Mouse (Mus musculus) liver, embryonic 16.5 days (tissue): ENCODE measurements around the gene Hectd4. TPM values are rescaled to one million over a fixed set of nuclear protein-coding genes. Genes with fewer than 3 reads are reported as not detected.

ENCODE experiments used
- ATAC-seq: fragments of 200-750 bp; cut with Nextera tagmentation; 2 replicates; pipeline ENCODE4 v1.8.0; 2017; ENCODE audit warnings: low read depth, mild to moderate bottlenecking, moderate number of reproducible peaks, moderate library complexity
- H3K27ac ChIP-seq: fragments of 300-500 bp; sonication (generic); 2 replicates; pipeline ENCODE4 v1.5.1; 2014; ENCODE audit warnings: mild to moderate bottlenecking, low read length
- H3K27me3 ChIP-seq: fragments of 300-500 bp; sonication (generic); 2 replicates; pipeline ENCODE4 v1.6.1; 2014; ENCODE audit warnings: low read depth, low read length, mixed read lengths; ENCODE audit not compliant: control insufficient read depth, insufficient read depth
- H3K36me3 ChIP-seq: fragments of 300-500 bp; sonication (generic); 2 replicates; pipeline ENCODE4 v1.6.1; 2014; ENCODE audit warnings: mild to moderate bottlenecking; ENCODE audit not compliant: control insufficient read depth, insufficient read depth
- H3K4me1 ChIP-seq: fragments of 300-500 bp; sonication (generic); 2 replicates; pipeline ENCODE4 v1.6.1; 2014; ENCODE audit warnings: low read depth, low read length, mixed read lengths; ENCODE audit not compliant: control insufficient read depth
- H3K4me2 ChIP-seq: fragments of 300-500 bp; sonication (generic); 2 replicates; pipeline ENCODE4 v1.6.1; 2014; ENCODE audit warnings: low read depth, low read length, mixed read lengths
- H3K4me3 ChIP-seq: fragments of 300-500 bp; sonication (generic); 2 replicates; pipeline ENCODE4 v1.5.1; 2014; ENCODE audit warnings: low read depth, mild to moderate bottlenecking, low read length
- H3K9ac ChIP-seq: fragments of 300-500 bp; sonication (generic); 2 replicates; pipeline ENCODE4 v1.6.1; 2014; ENCODE audit warnings: low read depth, low read length
- H3K9me3 ChIP-seq: fragments of 300-500 bp; sonication (generic); replicated peaks from 2 replicates; pipeline ENCODE4 v1.6.1; 2016; ENCODE audit warnings: low read length; ENCODE audit not compliant: control insufficient read depth
- WGBS: fragments of 180-500 bp; shearing (Covaris S2); extraction: QIAGEN DNeasy Blood & Tissue Kit; methylation state at CpG from one replicate; pipeline ENCODE4 v1.1.7; 2014; ENCODE audit not compliant: insufficient replicate concordance; 5-methylcytosine and 5-hydroxymethylcytosine counted together
- polyA plus RNA-seq: library from polyadenylated mRNA; unstranded; fragments of >200 nt; fragmentation: Nextera tagmentation; extraction: Ambion mirVana; gene quantifications from 2 replicates; pipeline ENCODE4 v1.2.1, GENCODE M21; 2015

Gene Hectd4
- polyA plus RNA-seq, 1 experiment from 2014 or later, result 8.7 TPM

DNA sequence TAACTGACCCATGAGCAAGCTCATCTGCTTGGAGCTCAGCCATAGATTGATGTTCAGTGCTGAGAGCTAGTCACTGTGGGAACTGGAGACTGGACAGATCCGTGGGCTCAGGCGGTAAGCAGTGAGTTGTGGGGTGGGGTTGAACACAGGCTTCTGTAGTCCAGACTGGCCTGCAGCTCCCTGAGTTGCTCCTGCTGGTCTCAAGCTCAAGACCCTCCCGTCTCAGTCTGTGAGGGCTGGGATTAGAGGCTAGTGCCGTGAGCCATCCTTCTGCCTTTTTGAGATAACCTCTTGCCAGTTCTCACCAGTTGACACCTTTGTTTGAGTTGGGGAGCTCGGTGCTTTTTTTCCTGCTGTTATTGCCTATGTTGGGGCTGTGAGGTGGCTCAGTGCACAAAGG lies 180.8 kb downstream of the Hectd4 start:
- Histone ChIP-seq H3K4me1 (peaks cover 33% of the 10 kb centered on the region), H3K4me2 (no peak overlapping the region), H3K36me3 (no peaks in the 10 kb centered on the region), H3K9me3 (no peaks in the 10 kb centered on the region), H3K4me3 (no peak overlapping the region), H3K27me3 (no peaks in the 10 kb centered on the region), H3K27ac (no peak overlapping the region; the same call in 1 of the 2 replicates), H3K9ac (no peak overlapping the region)
- WGBS, result 40% methylated on average over 5 of the region's 5 CpGs
- ATAC-seq, result no peak

GRCm38 (mm10) chr5:121407856-121408255 lies 187.8 kb downstream of the Hectd4 start:
- Histone ChIP-seq H3K4me1 (no peaks in the 10 kb centered on the region), H3K4me3 (no peak overlapping the region), H3K27ac (no peak overlapping the region), H3K4me2 (no peak overlapping the region), H3K36me3 (peaks cover 10% of the 10 kb centered on the region), H3K9ac (no peak overlapping the region), H3K9me3 (no peaks in the 10 kb centered on the region), H3K27me3 (no peaks in the 10 kb centered on the region)
- 80% methylated on average over 8 of the region's 8 CpGs for WGBS
- ATAC-seq, result no peak

DNA sequence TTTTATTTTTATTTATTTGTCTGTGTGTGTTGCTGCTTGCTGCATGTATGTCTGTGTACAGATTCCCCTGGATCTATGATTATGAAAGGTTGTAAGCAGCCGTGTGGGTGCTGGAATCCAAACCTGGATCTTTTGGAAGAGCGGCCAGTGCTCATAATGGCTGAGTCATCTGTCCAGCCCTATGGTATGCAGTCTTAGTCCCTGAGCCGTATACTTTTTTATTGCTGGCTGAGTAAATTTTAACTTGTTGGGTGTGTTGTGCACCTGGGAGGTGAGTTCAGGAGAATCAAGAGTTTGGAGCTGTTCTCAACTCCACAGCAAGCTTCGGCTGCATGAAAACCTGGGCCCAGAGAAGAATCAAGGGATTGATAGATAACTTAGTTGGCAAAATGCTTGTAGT lies 191.0 kb downstream of the Hectd4 start:
- H3K9me3 ChIP-seq, result no peaks in the 10 kb centered on the region
- H3K4me3 ChIP-seq, result no peak overlapping the region
- no peaks in the 10 kb centered on the region for H3K27me3 ChIP-seq
- 83% methylated on average over 4 of the region's 4 CpGs for WGBS
- no peak overlapping the region for H3K4me2 ChIP-seq
- H3K4me1 ChIP-seq, result no peaks in the 10 kb centered on the region
- peaks cover 34% of the 10 kb centered on the region for H3K36me3 ChIP-seq
- H3K27ac ChIP-seq, result no peak overlapping the region
- ATAC-seq, result no peak
- no peak overlapping the region for H3K9ac ChIP-seq

Other genes with a start within 250 kb of the Hectd4 start
- not detected in 2 replicates for gene Rph3a, start 210.1 kb upstream of the Hectd4 start, polyA plus RNA-seq
- 6.6 and 7.0 TPM in 2 replicates for gene Ptpn11, start 28.8 kb upstream of the Hectd4 start, polyA plus RNA-seq
- 278 and 327 TPM in 2 replicates for gene Rpl6, start 15.7 kb upstream of the Hectd4 start, polyA plus RNA-seq
- 24.5 and 24.8 TPM in 2 replicates for gene Trafd1, start 165.4 kb downstream of the Hectd4 start, polyA plus RNA-seq
- 16.8 and 19.0 TPM in 2 replicates for gene Naa25, start 177.7 kb downstream of the Hectd4 start, polyA plus RNA-seq
- gene Tmem116, start 231.7 kb downstream of the Hectd4 start, polyA plus RNA-seq, result 0.98 and 1.2 TPM in 2 replicates
- gene Erp29, start 232.3 kb downstream of the Hectd4 start, polyA plus RNA-seq, result 80.4 and 86.0 TPM in 2 replicates